Mouse (Mus musculus) lung, adult 2 months (tissue): ENCODE data around the gene Ppm1j.

Experiments
- CTCF ChIP-seq: fragments of 200-500 bp; IDR thresholded peaks from 2 replicates; pipeline ENCODE4 v1.5.1; 2011; ENCODE audit warnings: mild to moderate bottlenecking, low read length, control low read depth; ENCODE audit not compliant: insufficient read depth
- POLR2A ChIP-seq: fragments of 200-500 bp; IDR thresholded peaks from 2 replicates; pipeline ENCODE4 v1.6.1; 2011; ENCODE audit warnings: low read depth, mild to moderate bottlenecking, control low read depth, low read length, borderline replicate concordance; ENCODE audit errors: extremely low read depth

DNA sequence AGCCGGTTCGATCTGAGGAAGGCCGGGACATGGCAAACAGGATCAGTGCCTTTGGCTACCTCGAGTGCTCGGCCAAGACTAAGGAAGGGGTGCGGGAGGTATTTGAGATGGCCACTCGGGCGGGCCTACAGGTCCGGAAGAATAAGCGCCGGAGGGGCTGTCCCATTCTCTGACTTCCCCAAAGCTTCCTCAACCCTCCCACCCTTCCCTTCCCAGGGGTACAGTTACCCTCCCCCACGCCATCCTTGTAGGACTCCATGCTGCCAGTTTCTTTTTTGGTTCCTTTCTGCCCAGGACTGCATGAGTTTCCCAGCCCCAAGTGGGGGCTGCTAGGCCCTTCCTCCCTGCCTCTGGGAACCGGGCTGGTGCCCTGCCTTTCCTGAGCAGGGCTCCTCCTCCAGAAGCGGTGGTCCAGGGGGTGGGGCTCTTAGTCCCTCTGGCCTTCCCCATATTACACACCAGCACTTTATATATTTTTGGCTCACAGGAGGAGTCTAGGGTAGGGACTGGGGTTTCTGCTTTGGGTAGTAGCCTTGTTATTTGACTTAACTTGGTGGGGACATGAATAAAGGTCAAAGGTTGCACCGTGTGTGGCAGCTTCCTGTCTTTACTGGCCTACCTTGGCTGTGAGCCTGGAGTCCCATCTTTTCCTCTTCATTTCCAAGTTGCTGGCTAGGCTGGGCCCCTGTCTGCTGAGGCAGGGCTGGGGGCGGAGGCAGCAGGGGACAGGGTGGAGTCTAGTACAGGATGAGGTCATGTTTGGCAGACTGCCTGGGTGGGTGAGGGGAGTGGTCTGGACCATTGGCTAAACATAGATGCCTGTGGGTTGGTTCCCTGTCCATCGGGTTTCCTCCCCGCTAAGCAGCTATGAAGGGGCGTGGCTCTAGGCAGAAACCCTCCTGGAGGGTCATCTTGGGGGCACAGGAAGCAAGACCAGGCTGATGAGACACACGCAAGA lies 13.3 kb downstream of the Ppm1j start:
- TF ChIP-seq CTCF: no peak
- TF ChIP-seq POLR2A: 0 out of 2 replicates have a peak, but pooled peaks have one; percentile 4
